Mouse (Mus musculus) embryonic stem cell, embryonic (primary cell): ENCODE results near the gene Slc35b2.

Experiments
- CTCF ChIA-PET, 4 experiments: fragments of 300-600 bp in 2 of 4; fragments of 350-600 bp in 2 of 4; sonication (Branson Sonifier 250); formaldehyde crosslinking; loops; one replicate each; lab custom pipeline; 2022; ENCODE audit warnings: inconsistent platforms in 2 of 4; lab: Charles Lee
- POLR2A ChIA-PET, 4 experiments: fragments of 300-600 bp in 2 of 4; fragments of 350-600 bp in 2 of 4; sonication (Branson Sonifier 250); formaldehyde crosslinking; loops; one replicate each; lab custom pipeline; 2022; ENCODE audit warnings: antibody characterized with exemption in 4 of 4, inconsistent platforms in 1 of 4; lab: Charles Lee

The Slc35b2 gene

GRCm38 (mm10) chr17:45536264-45536663 is 27.4 kb upstream of the Slc35b2 start:
- ChIA-PET CTCF (interaction anchor here in 2 of 4 experiments (1.2 to 2.3 kb wide), 3 partner anchors 13 to 30 kb away, joined by 3 to 10 read pairs (median 3); partner anchors contain the start of genes Tmem151b (in 2 of the 2) and Aars2 (in 1 of the 2)), POLR2A (interaction anchor here in 2 of 4 experiments (0.8 to 2.2 kb wide), 10 partner anchors 8 to 37 kb away, joined by 3 to 15 read pairs (median 4); partner anchors contain the start of genes Aars2 (in 2 of the 2), Tcte1 (in 2 of the 2) and Hsp90ab1 (in 1 of the 2))

DNA sequence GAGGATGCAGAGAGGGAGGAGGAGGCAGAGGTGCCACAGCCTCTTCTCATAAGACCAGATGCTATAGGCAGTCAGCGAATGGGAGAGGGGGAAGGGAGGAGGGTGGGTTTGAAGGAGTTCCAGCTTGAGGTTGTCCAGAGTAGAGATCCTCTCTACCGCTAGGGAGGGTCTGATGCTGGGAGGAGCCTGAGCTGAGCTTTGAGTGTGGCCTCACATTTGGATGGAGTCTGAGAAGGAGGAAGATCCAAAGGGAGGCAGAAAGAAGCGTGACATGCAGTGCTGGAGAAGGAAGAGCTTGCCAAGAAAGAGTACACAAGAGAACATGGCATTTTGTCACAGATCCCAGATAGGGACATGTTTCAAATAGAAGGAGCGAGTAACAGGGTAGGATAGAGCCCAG is 25.3 kb upstream of the Slc35b2 start:
- CTCF ChIA-PET: interaction anchor here in 3 of 4 experiments (0.5 to 1.1 kb wide), 5 partner anchors 10 to 43 kb away, joined by 3 to 5 read pairs (median 4); partner anchors contain the start of gene Aars2 (in 2 of the 3)

DNA sequence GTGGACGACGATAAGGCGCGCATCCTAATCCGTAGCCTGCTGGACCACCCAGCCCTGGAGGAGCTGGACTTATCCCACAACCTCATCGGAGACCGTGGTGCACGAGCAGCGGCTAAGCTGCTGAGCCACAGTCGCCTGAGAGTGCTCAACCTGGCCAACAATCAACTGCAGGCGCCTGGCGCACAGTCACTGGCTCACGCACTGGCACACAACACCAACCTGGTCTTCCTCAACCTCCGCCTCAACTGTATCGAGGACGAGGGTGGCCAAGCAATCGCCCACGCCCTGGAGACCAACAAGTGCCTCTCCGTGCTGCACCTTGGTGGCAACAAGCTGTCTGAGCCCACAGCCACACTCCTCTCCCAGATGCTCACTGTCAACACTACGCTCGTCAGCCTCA is 24.0 kb upstream of the Slc35b2 start:
- POLR2A ChIA-PET: interaction anchor here in 2 of 4 experiments (0.6 to 3.2 kb wide), 17 partner anchors 9 to 59 kb away, joined by 3 to 11 read pairs (median 5); partner anchors contain the start of genes Tcte1 (in 2 of the 2), Aars2 (in 1 of the 2), Hsp90ab1 (in 1 of the 2) and Tmem151b (in 1 of the 2)
- CTCF ChIA-PET: interaction anchor here in 3 of 4 experiments (0.5 to 1.1 kb wide), 4 partner anchors 12 to 70 kb away, joined by 3 to 7 read pairs (median 3); partner anchors contain the start of gene Aars2 (in 1 of the 3)

More for the DNA sequence above, 25.3 kb upstream of the Slc35b2 start:
- POLR2A ChIA-PET: interaction anchor here (0.6 to 3.2 kb wide), 11 partner anchors 8 to 45 kb away, joined by 3 to 11 read pairs (median 6); partner anchors contain the start of gene Aars2 (in 1 of the 4)

DNA sequence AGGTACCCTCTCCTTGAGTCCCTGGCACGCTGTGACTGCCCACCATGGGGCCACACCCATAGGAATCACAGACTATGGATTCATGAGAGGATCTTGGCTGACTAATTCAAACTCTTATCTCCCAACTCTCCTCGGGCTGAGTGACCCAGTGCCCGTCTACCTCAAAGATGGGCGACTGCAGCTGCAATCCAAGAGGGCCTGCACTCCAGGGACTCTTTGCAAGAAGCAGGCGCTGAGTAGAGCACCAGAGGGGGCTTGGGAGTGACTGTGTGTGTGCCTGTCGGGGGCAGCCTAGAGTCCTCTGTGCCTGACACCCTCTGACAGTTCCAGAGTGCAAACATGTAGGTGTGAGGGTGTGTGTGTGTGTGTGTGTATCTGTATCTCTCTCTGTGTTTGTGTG is 21.5 kb upstream of the Slc35b2 start:
- ChIA-PET CTCF (interaction anchor here in 3 of 4 experiments (0.5 to 3.2 kb wide), 4 partner anchors 23 to 62 kb away, joined by 3 to 17 read pairs (median 8); no protein-coding TSS in a partner anchor), POLR2A (interaction anchor here in 2 of 4 experiments (0.6 to 4.9 kb wide), 10 partner anchors 18 to 109 kb away, joined by 3 to 35 read pairs (median 6); partner anchors contain the start of genes Aars2 (in 2 of the 2), Cdc5l (in 1 of the 2), Slc35b2 (in 1 of the 2) and Spats1 (in 1 of the 2))

DNA sequence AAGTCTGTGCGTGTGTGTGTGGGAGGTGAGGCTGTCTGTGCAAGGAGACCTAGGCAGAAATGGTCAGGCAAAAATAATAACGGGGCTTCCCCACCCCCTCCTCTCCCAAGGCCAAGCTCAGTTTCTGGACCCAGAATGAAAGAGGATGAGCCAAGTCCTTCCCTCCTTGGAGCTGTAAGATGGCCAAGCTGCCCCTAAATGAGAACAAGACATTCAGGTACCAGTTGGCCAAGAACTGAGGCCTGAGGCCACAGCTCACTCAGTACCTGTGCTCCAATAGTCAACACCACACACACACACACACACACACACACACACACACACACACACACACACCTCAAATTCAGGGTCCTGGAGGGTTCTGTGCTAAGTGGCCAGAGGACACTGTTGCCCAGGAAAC is 21.0 kb upstream of the Slc35b2 start:
- CTCF ChIA-PET: interaction anchor here (0.5 to 3.2 kb wide), 11 partner anchors 8 to 1344 kb away, joined by 3 to 17 read pairs (median 5); partner anchors contain the start of gene Tcte1 (in 1 of the 4)
- POLR2A ChIA-PET: interaction anchor here (0.6 to 4.9 kb wide), 16 partner anchors 12 to 755 kb away, joined by 3 to 35 read pairs (median 6); partner anchors contain the start of genes Aars2 (in 3 of the 4), Cdc5l (in 1 of the 4), Hsp90ab1 (in 1 of the 4) and Slc35b2 (in 1 of the 4)

GRCm38 (mm10) chr17:45543115-45543514 is 20.6 kb upstream of the Slc35b2 start:
- ChIA-PET POLR2A (interaction anchor here (0.6 to 4.9 kb wide), 28 partner anchors 8 to 756 kb away, joined by 3 to 35 read pairs (median 4); partner anchors contain the start of genes Aars2 (in 3 of the 4), Tcte1 (in 2 of the 4), Cdc5l (in 1 of the 4) and Hsp90ab1 (in 1 of the 4)), CTCF (interaction anchor here (0.6 to 3.2 kb wide), 16 partner anchors 9 to 1344 kb away, joined by 3 to 17 read pairs (median 5); partner anchors contain the start of genes Aars2 (in 2 of the 4) and Tcte1 (in 1 of the 4))

DNA sequence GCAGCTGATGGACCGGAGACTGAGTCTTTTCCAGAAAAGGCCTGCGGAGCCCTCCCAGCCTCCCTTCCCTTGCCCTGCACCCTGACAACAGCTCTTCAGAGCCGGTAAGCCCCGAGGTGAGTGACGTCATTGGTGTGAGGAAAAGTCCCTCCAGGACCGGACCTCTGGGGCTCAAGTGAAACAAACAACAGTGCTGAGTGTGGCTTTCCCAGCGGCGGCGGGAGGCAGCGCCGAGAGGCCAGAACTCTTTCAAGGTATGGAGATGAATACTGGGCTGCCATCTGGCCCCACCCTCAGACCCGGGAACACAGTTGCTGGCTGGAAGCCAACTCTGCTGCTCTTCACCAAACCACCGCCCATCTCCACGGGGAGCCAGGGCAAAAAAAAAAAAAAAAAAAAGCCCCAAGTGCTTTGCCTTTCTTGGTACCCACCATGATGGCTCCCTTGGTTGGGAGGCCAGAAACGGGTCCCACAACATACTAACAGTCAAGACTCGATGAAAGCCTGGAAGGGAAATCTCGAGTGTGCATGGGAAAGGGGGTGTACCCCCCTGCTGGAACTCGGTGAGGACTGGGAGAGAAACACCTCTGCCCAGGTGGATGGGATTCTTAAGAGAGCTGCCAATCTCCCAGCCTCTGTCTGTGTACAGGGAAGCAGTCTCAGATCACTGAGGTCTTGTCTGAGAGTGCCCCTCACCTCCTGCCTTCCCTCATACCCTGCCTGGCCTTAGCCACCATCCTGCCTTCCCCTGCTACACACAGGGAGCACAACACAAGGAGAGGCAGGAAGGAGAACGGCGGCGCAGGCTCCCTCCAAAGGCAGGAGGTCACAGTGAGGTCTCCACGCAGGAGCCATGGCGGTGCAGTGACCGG is 19.4 kb upstream of the Slc35b2 start:
- ChIA-PET CTCF (interaction anchor here (0.5 to 3.2 kb wide), 22 partner anchors 21 to 447 kb away, joined by 3 to 17 read pairs (median 4); partner anchors contain the start of genes Aars2 (in 3 of the 4) and Tcte1 (in 1 of the 4)), POLR2A (interaction anchor here (0.6 to 4.9 kb wide), 46 partner anchors 9 to 118 kb away, joined by 3 to 35 read pairs (median 4); partner anchors contain the start of genes Aars2 (in 3 of the 4), Hsp90ab1 (in 3 of the 4), Nfkbie (in 3 of the 4) and Slc35b2 (in 2 of the 4))

- CTCF ChIA-PET: interaction anchor here (0.6 to 3.2 kb wide), 16 partner anchors 18 to 447 kb away, joined by 3 to 17 read pairs (median 4); partner anchors contain the start of genes Aars2 (in 2 of the 4) and Tcte1 (in 1 of the 4)
- POLR2A ChIA-PET: interaction anchor here (0.6 to 4.9 kb wide), 33 partner anchors 10 to 117 kb away, joined by 3 to 35 read pairs (median 5); partner anchors contain the start of genes Hsp90ab1 (in 3 of the 4), Nfkbie (in 3 of the 4), Aars2 (in 2 of the 4) and Slc35b2 (in 2 of the 4)
These were observed 18.8 kb upstream of the Slc35b2 start for GRCm38 (mm10) chr17:45544873-45545277.

- CTCF ChIA-PET: interaction anchor here (0.6 to 3.2 kb wide), 16 partner anchors 19 to 140 kb away, joined by 3 to 17 read pairs (median 4); partner anchors contain the start of genes Aars2 (in 2 of the 4) and Tcte1 (in 1 of the 4)
- POLR2A ChIA-PET: interaction anchor here (0.6 to 4.9 kb wide), 35 partner anchors 9 to 423 kb away, joined by 3 to 35 read pairs (median 5); partner anchors contain the start of genes Hsp90ab1 (in 3 of the 4), Nfkbie (in 3 of the 4), Aars2 (in 2 of the 4) and Slc35b2 (in 2 of the 4)
These were observed 18.3 kb upstream of the Slc35b2 start for GRCm38 (mm10) chr17:45545278-45545961.

DNA sequence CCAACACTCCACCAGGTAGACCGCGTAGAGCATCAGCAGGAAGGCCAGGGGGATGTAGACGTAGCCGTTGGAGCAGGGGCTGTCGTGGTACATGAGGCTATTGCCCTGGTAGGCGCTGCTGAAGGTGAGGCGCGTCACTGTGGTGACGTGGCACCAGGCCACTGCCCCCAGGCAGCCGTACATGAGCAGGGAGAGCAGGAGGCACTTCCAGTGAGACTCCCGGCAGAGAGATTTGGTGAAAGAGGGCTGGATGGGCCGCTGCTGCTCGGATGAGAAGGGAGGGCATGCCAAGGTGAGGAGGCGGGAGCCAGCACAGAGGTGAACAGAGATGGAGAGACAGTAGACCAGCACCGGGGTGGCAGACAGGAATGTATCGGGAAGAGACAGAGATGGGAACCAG is 16.7 kb upstream of the Slc35b2 start:
- ChIA-PET POLR2A (interaction anchor here in 2 of 4 experiments (1.0 to 4.9 kb wide), 6 partner anchors 14 to 139 kb away, joined by 3 to 35 read pairs (median 9); partner anchors contain the start of genes Hsp90ab1 (in 1 of the 2), Mrpl14 (in 1 of the 2), Slc35b2 (in 1 of the 2) and Tmem63b (in 1 of the 2)), CTCF (no interaction called here)

DNA sequence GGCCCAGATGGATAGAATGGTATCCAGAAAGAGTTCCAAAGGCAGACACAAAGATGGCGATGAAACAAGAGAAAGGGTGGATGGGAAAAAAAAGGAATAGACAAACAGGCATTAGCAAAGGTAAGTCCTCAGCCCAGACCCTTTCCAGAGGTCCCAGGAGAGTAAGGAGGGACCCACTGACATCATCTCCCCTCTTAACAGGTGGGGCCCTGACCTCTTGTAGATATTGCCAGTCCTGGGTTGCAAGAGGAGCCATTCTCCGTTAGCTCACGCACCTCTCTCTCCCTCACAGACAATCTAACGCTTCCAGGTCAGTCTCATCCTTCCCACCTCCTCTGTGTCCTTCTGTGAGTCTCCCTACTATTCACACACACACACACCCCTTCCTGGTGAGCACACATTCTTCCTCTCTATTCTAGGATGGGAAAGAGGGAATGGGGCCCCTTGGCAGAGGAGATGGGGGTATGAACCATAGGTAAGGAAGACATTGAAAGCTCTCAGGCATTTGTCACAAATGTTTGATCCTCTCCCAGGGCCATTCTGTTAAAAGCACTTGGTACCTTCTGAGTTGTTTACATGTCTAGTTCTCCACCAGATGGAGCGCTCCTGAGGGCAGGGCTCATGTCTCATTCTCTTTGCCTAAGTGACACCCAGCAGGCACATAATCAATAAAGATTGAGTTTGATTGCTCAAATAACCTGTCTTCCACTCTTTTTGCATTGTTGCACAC is 16.0 kb upstream of the Slc35b2 start:
- ChIA-PET POLR2A (interaction anchor here in 3 of 4 experiments (1.0 to 28.4 kb wide), 16 partner anchors 11 to 119 kb away, joined by 3 to 605 read pairs (median 6); partner anchors contain the start of genes Hsp90ab1 (in 3 of the 3) and Spats1 (in 1 of the 3)), CTCF (interaction anchor here in 3 of 4 experiments (0.7 to 3.8 kb wide), 19 partner anchors 14 to 932 kb away, joined by 3 to 41 read pairs (median 6); partner anchors contain the start of gene Spats1 (in 1 of the 3))

- ChIA-PET POLR2A (interaction anchor here (0.5 to 28.4 kb wide), 39 partner anchors 9 to 125 kb away, joined by 3 to 605 read pairs (median 4); partner anchors contain the start of genes Hsp90ab1 (in 3 of the 4), Slc35b2 (in 2 of the 4), Spats1 (in 2 of the 4) and Aars2 (in 1 of the 4)), CTCF (interaction anchor here (0.6 to 3.8 kb wide), 67 partner anchors 9 to 1152 kb away, joined by 3 to 41 read pairs (median 4); partner anchors contain the start of genes Aars2 (in 1 of the 4), Cdc5l (in 1 of the 4), Hsp90ab1 (in 1 of the 4) and Slc35b2 (in 1 of the 4))
These were observed 14.8 kb upstream of the Slc35b2 start for GRCm38 (mm10) chr17:45548541-45549512.

DNA sequence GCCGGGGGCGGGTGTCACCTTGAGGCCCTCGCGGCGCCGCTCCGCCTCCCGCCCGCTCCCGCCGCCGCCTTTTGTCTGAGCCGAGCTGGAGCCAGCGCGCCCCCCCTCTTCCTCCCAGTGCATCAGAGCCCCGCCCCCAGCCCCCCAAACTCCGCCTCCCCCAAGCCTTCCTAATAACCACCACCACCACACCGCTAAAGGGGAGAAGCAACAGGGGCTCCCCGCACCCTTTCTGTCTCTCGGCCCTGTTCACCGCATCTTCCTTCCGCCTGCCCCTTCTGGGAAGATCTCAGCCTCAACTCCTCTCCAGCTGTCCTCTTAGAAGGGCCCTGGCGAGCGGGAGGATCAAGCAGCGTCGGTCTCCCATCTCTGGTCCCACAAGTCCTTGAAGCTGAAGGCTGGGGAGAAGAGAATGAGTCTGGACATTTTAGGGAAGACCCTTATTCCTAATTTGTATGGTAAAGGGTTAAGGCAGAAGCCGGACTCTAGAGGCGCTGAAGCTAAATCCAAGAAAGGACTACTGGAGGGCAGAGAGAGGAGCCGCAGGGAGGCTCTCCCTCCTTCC is 14.0 kb upstream of the Slc35b2 start, which contains the start of gene Tmem151b:
TSS of gene Tmem151b (minus strand) at position 61 of the 565 bp plus-strand sequence.
- POLR2A ChIA-PET: interaction anchor here in 3 of 4 experiments (0.6 to 28.4 kb wide), 26 partner anchors 10 to 128 kb away, joined by 3 to 605 read pairs (median 5); partner anchors contain the start of genes Hsp90ab1 (in 3 of the 3), Spats1 (in 2 of the 3), Aars2 (in 1 of the 3) and Slc35b2 (in 1 of the 3)

More for the DNA sequence above, 14.0 kb upstream of the Slc35b2 start, which contains the start of gene Tmem151b:
- CTCF ChIA-PET: interaction anchor here (0.6 to 3.8 kb wide), 33 partner anchors 12 to 521 kb away, joined by 3 to 41 read pairs (median 3); partner anchors contain the start of genes Cdc5l (in 1 of the 4) and Spats1 (in 1 of the 4)
